Mouse (Mus musculus): ENCODE results near the gene Zbtb12. TPM values are rescaled to one million over a fixed set of nuclear protein-coding genes. Genes with fewer than 3 reads are reported as not detected.
A peak's percentile ranks its signal among the peaks of the same experiment; 100 is the strongest.
"Not testable (repeated sequence)": the region's sequence is repeated elsewhere in the genome, so short reads cannot be mapped to it uniquely, and the experiment has no call there.

The Zbtb12 gene
- polyA plus RNA-seq, 1 experiment from 2014 or later = 3.2 TPM

DNA sequence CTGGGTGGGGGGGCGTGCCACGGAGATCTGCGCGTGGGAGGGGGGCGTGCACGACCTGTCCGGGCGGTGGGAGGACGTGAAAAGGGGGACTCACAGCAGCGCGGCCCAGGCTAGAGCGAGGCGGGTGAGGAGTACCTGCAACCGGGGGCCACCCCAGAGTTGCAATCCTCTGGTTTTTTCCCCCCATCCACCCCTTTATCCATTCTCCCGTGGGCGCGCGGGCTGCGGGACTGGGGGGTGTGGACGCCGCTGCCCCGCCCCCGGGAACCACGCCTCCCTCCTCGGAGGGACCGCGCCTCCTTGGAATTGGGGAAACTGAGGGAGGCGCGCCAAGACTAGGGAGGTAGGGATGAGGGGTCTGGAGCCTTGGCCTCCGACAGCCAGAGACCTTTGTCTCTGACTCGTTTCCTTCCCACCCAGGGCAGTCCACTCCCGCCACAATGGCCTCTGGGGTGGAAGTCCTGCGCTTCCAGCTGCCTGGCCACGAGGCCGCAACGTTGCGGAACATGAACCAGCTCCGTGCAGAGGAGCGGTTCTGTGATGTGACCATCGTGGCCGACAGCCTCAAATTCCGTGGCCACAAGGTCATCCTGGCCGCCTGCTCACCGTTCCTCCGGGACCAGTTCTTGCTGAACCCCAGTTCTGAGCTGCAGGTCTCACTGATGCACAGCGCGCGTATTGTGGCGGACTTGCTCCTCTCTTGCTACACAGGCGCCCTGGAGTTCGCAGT lies 15.7 kb downstream of the Zbtb12 start:
- H3K4me1 ChIP-seq = peaks cover 30% of the 10 kb centered on the region
- H3K4me3 ChIP-seq (replicated peaks) = peak overlapping the region; percentile 71
- peak overlapping the region; percentile 87 for H3K4me2 ChIP-seq (replicated peaks)
- peak overlapping the region; percentile 67 for H3K9ac ChIP-seq
- H3K27me3 ChIP-seq = no peaks in the 10 kb centered on the region
- H3K27ac ChIP-seq (replicated peaks) = peak overlapping the region; percentile 91
- peaks cover 4% of the 10 kb centered on the region; the same call in 1 of the 2 replicates for H3K36me3 ChIP-seq
- 6% methylated on average over 50 of the region's 51 CpGs for WGBS
- ATAC-seq (ENCODE audit: insufficient number of reproducible peaks, low FRiP score, low TSS enrichment, low read depth) = peak; percentile 8
- no peaks in the 10 kb centered on the region for H3K9me3 ChIP-seq (replicated peaks)

GRCm38 (mm10) chr17:34895724-34896123 lies 16.4 kb downstream of the Zbtb12 start:
- 89% methylated on average over 15 of the region's 15 CpGs for WGBS
- no peaks in the 10 kb centered on the region for H3K27me3 ChIP-seq
- H3K27ac ChIP-seq (replicated peaks) = peak overlapping the region; percentile 91; the same call in 1 of the 2 replicates
- peak overlapping the region; percentile 67; the same call in 1 of the 2 replicates for H3K9ac ChIP-seq
- peak overlapping the region; percentile 87 for H3K4me2 ChIP-seq (replicated peaks)
- H3K36me3 ChIP-seq = peaks cover 4% of the 10 kb centered on the region; the same call in 1 of the 2 replicates
- no peaks in the 10 kb centered on the region for H3K9me3 ChIP-seq (replicated peaks)
- peak overlapping the region; percentile 71 for H3K4me3 ChIP-seq (replicated peaks)
- peaks cover 30% of the 10 kb centered on the region for H3K4me1 ChIP-seq
- ATAC-seq (ENCODE audit: insufficient number of reproducible peaks, low FRiP score, low TSS enrichment, low read depth) = no peak

- no peak overlapping the region for H3K4me3 ChIP-seq (replicated peaks)
- H3K4me2 ChIP-seq (replicated peaks) = 0 out of 2 replicates have a peak overlapping the region, but pooled peaks have one; percentile 15
- ATAC-seq (ENCODE audit: insufficient number of reproducible peaks, low FRiP score, low TSS enrichment, low read depth) = no peak
Observed at GRCm38 (mm10) chr17:34896366-34896765, 17.1 kb downstream of the Zbtb12 start.

GRCm38 (mm10) chr17:34897373-34898159 lies 18.3 kb downstream of the Zbtb12 start:
- Histone ChIP-seq H3K9me3 (replicated peaks) (no peaks in the 10 kb centered on the region), H3K27me3 (no peaks in the 10 kb centered on the region), H3K4me3 (replicated peaks) (peak overlapping the region; percentile 85), H3K9ac (peak overlapping the region; percentile 90), H3K4me1 (peaks cover 30% of the 10 kb centered on the region), H3K36me3 (peaks cover 16% of the 10 kb centered on the region), H3K4me2 (replicated peaks) (peak overlapping the region; percentile 70), H3K27ac (replicated peaks) (peak overlapping the region; percentile 97)
- 13% methylated on average over 10 of the region's 10 CpGs for WGBS
- no peak for ATAC-seq (ENCODE audit: insufficient number of reproducible peaks, low FRiP score, low TSS enrichment, low read depth)

More at GRCm38 (mm10) chr17:34896366-34896765, 17.1 kb downstream of the Zbtb12 start:
- Histone ChIP-seq H3K9ac (no peak overlapping the region), H3K9me3 (replicated peaks) (no peaks in the 10 kb centered on the region), H3K36me3 (peaks cover 8% of the 10 kb centered on the region; the same call in 1 of the 2 replicates), H3K4me1 (peaks cover 30% of the 10 kb centered on the region), H3K27me3 (no peaks in the 10 kb centered on the region), H3K27ac (replicated peaks) (no peak overlapping the region; the same call in 1 of the 2 replicates)
- 79% methylated on average over 17 of the region's 17 CpGs for WGBS

- peak within 1 kb of the TSS; percentile 90 for H3K9ac ChIP-seq
- H3K4me1 ChIP-seq = peaks cover 30% of the 10 kb centered on the region
- H3K4me2 ChIP-seq (replicated peaks) = peak within 1 kb of the TSS; percentile 70
- H3K27me3 ChIP-seq = no peaks in the 10 kb centered on the region
- H3K36me3 ChIP-seq = peaks cover 22% of the 10 kb centered on the region
- H3K27ac ChIP-seq (replicated peaks) = peak within 1 kb of the TSS; percentile 97
- peak; percentile 32 for ATAC-seq (ENCODE audit: insufficient number of reproducible peaks, low FRiP score, low TSS enrichment, low read depth)
- no peaks in the 10 kb centered on the region for H3K9me3 ChIP-seq (replicated peaks)
- WGBS = 0% methylated on average over 43 of the region's 44 CpGs
- H3K4me3 ChIP-seq (replicated peaks) = peak within 1 kb of the TSS; percentile 85
Observed at GRCm38 (mm10) chr17:34898160-34898586, 18.9 kb downstream of the Zbtb12 start, which contains the start of the genes C2 and Ehmt2. Gene C2, minus strand, starts transcription at chr17:34898265. Gene Ehmt2, plus strand, starts transcription at chr17:34898469.

DNA sequence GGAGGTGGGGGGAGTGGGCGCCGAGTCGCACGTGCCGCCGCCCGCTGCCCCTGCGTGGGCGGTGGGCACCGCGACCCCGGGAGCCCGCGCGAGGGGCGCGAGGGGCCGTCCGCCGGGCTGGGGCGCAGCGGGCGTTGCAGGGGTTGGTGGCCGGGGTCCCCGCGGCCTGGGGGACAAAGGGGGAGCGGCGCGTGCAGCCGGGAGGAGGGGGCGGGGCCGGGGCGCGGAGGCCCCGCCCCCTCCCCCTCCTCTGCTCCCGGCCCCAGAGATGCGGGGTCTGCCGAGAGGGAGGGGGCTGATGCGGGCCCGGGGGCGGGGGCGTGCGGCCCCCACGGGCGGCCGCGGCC lies 19.4 kb downstream of the Zbtb12 start:
- under 1% methylated on average over 20 of the region's 47 CpGs for WGBS
- Histone ChIP-seq H3K36me3 (peaks cover 27% of the 10 kb centered on the region), H3K9me3 (replicated peaks) (no peaks in the 10 kb centered on the region), H3K4me3 (replicated peaks) (peak overlapping the region; percentile 85), H3K4me2 (replicated peaks) (peak overlapping the region; percentile 70), H3K27me3 (no peaks in the 10 kb centered on the region), H3K4me1 (peaks cover 30% of the 10 kb centered on the region), H3K27ac (replicated peaks) (peak overlapping the region; percentile 97), H3K9ac (peak overlapping the region; percentile 90)
- ATAC-seq (ENCODE audit: insufficient number of reproducible peaks, low FRiP score, low TSS enrichment, low read depth) = no peak

GRCm38 (mm10) chr17:34899053-34899889 lies 20.0 kb downstream of the Zbtb12 start:
- no peak for ATAC-seq (ENCODE audit: insufficient number of reproducible peaks, low FRiP score, low TSS enrichment, low read depth)
- Histone ChIP-seq H3K4me3 (replicated peaks) (peak overlapping the region; percentile 85), H3K36me3 (peaks cover 33% of the 10 kb centered on the region), H3K9ac (peak overlapping the region; percentile 90), H3K27ac (replicated peaks) (peak overlapping the region; percentile 97), H3K9me3 (replicated peaks) (no peaks in the 10 kb centered on the region), H3K4me1 (peaks cover 30% of the 10 kb centered on the region), H3K27me3 (no peaks in the 10 kb centered on the region), H3K4me2 (replicated peaks) (peak overlapping the region; percentile 70)
- under 1% methylated on average over 37 of the region's 45 CpGs for WGBS

GRCm38 (mm10) chr17:34899890-34900243 lies 20.6 kb downstream of the Zbtb12 start:
- H3K4me1 ChIP-seq = peaks cover 30% of the 10 kb centered on the region
- no peaks in the 10 kb centered on the region for H3K9me3 ChIP-seq (replicated peaks)
- peak overlapping the region; percentile 97 for H3K27ac ChIP-seq (replicated peaks)
- peak overlapping the region; percentile 70 for H3K4me2 ChIP-seq (replicated peaks)
- under 1% methylated on average over 5 of the region's 5 CpGs for WGBS
- peak overlapping the region; percentile 85 for H3K4me3 ChIP-seq (replicated peaks)
- no peaks in the 10 kb centered on the region for H3K27me3 ChIP-seq
- H3K9ac ChIP-seq = peak overlapping the region; percentile 90
- H3K36me3 ChIP-seq = peaks cover 39% of the 10 kb centered on the region
- no peak for ATAC-seq (ENCODE audit: insufficient number of reproducible peaks, low FRiP score, low TSS enrichment, low read depth)

DNA sequence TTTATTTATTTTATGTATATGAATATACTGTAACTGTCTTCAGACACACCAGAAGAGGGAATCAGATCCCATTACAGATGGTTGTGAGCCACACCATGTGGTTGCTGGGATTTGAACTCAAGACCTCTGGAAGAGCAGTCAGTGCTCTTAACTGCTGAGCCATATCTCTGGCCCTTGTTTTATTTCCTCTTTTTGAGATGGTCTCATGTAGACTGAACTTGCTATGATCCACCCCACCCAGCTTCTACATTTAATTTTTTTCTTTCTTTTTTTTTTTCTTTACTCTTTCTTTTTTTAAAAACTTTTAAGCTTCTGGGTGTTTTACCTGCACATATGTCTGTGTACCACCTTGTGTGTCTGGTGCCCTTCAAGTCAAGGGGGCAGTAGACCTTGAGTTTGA lies 21.5 kb downstream of the Zbtb12 start:
- ATAC-seq (ENCODE audit: insufficient number of reproducible peaks, low FRiP score, low TSS enrichment, low read depth); H3K9ac ChIP-seq; H3K4me2 ChIP-seq (replicated peaks); H3K27me3 ChIP-seq; H3K9me3 ChIP-seq (replicated peaks); H3K27ac ChIP-seq (replicated peaks); H3K4me3 ChIP-seq (replicated peaks): not testable (repeated sequence)
- Histone ChIP-seq H3K4me1 (peaks cover 20% of the 10 kb centered on the region), H3K36me3 (peaks cover 48% of the 10 kb centered on the region)

- H3K9ac ChIP-seq; H3K4me3 ChIP-seq (replicated peaks); ATAC-seq (ENCODE audit: insufficient number of reproducible peaks, low FRiP score, low TSS enrichment, low read depth); H3K9me3 ChIP-seq (replicated peaks); H3K27ac ChIP-seq (replicated peaks); H3K4me2 ChIP-seq (replicated peaks); H3K27me3 ChIP-seq: not testable (repeated sequence)
- peaks cover 56% of the 10 kb centered on the region for H3K36me3 ChIP-seq
- WGBS = 88% methylated on average over 9 of the region's 10 CpGs
- H3K4me1 ChIP-seq = peaks cover 10% of the 10 kb centered on the region
Observed at GRCm38 (mm10) chr17:34901948-34902347, 22.7 kb downstream of the Zbtb12 start.

Measured in embryonic facial prominence, embryonic 15.5 days (tissue).